Mouse (Mus musculus): ENCODE measurements around the gene Btbd35f7. TPM values are rescaled to one million over a fixed set of nuclear protein-coding genes. Genes with fewer than 3 reads are reported as not detected.

Gene Btbd35f7
- polyA plus RNA-seq (2021; fragmentation: Nextera tagmentation), result not detected in 2 replicates
- long read RNA-seq, experiment 1, result 0 reads
- long read RNA-seq, experiment 2, result 0 reads

GRCm38 (mm10) chrX:5668767-5669166 is at the start of gene Btbd35f7:
Btbd35f7 (plus strand) TSS chrX:5669067.

Other genes starting within 250 kb of the Btbd35f7 start
- not detected in 2 replicates for gene Mycs, start 199.8 kb upstream of the Btbd35f7 start, polyA plus RNA-seq (2021; fragmentation: Nextera tagmentation)

All from left cerebral cortex, adult 6 months (tissue).